Mouse (Mus musculus) megakaryocyte progenitor cell, adult 5-6 weeks (primary cell): ENCODE measurements at regions not wholly inside any gene's neighbourhood (a gene's known extent, or its start where the extent isn't known, plus 50 kb on each side); places are given as distances from the start of the nearest gene placed in this dataset.
A peak's percentile ranks its signal among the peaks of the same experiment; 100 is the strongest.

Experiments
- ATAC-seq: replicated peaks from 2 replicates; pipeline ENCODE4 v1.8.0; 2016; ENCODE audit warnings: mild to moderate bottlenecking, moderate TSS enrichment, inconsistent platforms; ENCODE audit not compliant: poor library complexity

- no peak for ATAC-seq
These were observed 119.9 kb downstream of the Plod2 start for GRCm38 (mm10) chr9:92661938-92662337.

DNA sequence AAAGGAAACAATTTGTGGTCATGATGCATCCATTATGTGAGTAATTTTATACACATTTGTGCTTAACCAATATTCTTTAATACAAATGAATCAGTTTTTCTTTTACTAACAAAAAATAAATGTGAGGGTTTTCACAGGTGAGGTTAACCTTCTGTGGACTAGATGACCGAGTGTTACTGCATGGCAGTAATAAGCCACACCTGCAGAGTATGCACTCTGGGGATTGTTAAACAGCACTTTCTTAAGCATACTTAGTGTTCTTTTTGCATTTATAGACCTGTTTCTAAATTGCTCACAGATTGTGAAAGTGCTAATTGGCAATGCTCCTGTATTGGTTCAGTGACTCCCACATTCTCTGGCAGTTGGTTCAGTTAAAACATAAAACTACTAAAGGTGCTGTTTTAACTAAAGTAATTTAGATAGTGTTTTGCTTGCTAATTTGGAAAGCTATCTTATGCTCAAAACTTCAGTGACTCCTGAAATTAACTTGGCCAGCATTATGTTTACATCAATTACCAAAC lies 125.4 kb downstream of the Plod2 start:
- ATAC-seq: no peak

- ATAC-seq: no peak
These were observed 129.9 kb downstream of the Plod2 start for GRCm38 (mm10) chr9:92671966-92672365.

- no peak for ATAC-seq
These were observed 152.5 kb downstream of the Plod2 start for GRCm38 (mm10) chr9:92694361-92695016.

- no peak for ATAC-seq
These were observed 155.9 kb downstream of the Plod2 start for GRCm38 (mm10) chr9:92697971-92698370.

GRCm38 (mm10) chr9:92704752-92705151 lies 162.7 kb downstream of the Plod2 start:
- ATAC-seq: no peak

GRCm38 (mm10) chr9:92707011-92707410 lies 165.0 kb downstream of the Plod2 start:
- no peak for ATAC-seq

DNA sequence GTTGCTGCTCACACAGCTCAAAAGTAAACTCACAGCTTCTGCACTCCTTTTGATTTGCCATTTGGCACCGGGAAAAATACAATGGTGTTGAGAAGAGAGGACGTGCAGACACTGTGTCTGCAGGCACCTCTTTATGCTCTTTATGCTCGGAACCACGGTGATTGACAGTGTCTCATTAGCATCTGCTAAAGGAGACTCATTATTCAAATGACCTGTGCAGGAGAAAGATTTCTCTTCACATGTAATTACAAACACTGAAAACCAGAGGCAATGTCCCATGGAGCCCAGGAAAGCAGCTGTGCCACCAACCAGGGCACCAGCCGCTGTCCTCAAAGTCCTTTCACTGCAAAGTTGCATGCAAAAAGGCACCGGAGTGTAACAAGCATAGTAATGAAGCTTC lies 175.2 kb downstream of the Plod2 start:
- ATAC-seq: no peak

- no peak for ATAC-seq
These were observed 176.3 kb downstream of the Plod2 start for GRCm38 (mm10) chr9:92718337-92718736.

GRCm38 (mm10) chr9:92719251-92719650 lies 177.2 kb downstream of the Plod2 start:
- no peak for ATAC-seq

DNA sequence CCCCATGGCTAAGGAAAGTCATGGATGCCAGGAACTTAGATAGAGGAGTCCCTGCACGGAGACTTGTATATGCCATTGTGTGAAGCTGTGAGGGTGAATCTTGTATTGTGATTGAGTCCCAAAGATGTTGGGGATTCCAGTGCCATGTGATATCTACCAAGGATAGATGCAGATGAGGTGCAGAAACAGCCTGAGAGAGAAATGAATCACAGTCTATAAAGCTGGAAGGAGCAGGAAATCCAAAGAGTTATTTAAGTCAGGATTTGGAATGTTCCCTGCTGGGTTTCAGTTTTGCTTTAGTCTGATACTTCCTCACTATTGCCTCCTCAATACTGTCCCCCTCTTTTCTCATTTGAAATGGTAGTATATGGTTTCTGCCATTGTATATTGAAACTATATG lies 186.8 kb downstream of the Plod2 start:
- no peak for ATAC-seq

DNA sequence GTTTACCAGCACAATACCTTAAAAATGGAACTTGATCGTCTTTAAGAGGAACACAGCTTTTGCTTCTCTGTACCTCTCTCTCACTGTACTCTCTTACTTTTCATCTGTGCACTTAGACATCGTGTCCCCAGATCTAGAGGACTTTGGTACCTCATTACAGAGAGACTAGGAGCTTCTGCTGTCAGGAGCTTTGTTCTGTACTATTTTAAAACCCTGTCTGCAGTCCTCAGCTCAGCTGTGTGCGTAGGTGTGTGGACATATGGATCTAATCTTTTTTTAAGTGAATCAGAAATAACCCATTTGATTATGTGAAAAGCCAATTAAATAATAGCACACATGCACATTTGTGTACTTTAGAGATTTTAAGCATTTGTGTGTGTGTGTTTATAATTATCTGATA lies 189.4 kb downstream of the Plod2 start:
- ATAC-seq: no peak

- ATAC-seq: no peak
These were observed 225.5 kb downstream of the Plod2 start for GRCm38 (mm10) chr9:92767532-92767931.

GRCm38 (mm10) chr9:92768432-92768831 lies 226.4 kb downstream of the Plod2 start:
- ATAC-seq: no peak

DNA sequence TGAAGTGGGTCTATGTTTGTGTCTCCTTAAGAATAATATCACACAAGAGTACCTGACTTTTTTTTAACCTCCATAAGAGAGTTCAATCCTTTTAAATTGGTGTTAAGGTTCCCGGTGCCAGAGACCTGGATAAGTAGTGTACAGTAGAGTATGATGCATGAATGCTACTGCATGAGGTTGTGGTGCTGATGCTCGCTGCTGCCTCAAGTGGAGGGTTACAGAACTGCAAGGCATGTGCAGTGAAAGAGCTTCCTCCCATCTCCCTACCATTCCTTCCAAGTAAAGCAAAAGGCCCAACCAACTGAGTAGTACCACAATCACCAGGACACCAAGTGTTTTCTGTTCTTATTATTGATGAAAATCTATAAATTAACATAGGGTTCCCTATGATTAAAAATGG lies 227.5 kb downstream of the Plod2 start:
- peak; percentile 92 for ATAC-seq

DNA sequence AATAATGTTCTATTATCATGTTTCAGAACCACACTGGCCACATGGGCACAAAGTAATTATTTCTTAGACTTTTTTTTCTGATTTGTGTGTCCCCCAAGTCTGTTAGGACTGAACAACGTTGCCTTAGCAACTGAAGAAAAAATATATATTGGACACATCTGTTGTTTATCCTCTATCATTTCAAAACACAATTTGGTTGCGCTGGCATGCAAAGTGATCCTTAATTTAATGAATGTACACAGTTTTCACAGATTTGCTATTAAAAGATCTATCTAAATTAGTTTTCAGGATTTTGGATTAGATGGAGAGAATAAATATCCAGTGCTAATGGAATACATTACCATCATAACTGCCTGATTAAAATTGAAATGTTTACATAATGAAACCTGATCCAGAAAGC lies 229.0 kb downstream of the Plod2 start:
- no peak for ATAC-seq

DNA sequence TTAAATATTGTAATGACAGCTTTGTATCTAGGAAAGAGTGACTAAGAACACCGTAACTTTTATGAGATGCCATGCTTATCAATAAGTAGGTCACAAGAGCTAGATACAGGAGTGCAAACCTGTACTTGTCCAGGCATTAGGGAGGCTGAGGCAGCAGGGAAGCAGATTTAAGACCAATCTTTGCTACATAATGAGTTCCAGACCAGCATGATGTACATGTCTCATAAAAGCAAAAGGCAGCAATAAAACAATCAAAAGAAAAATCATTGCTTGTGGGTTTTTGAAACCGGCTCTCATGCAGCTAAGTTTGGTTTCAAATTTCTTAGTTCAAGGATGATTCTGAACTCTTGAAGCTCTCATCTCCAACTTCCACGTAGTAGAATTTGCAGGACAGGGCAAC lies 229.7 kb downstream of the Plod2 start:
- no peak for ATAC-seq

- ATAC-seq: no peak
These were observed 241.0 kb downstream of the Plod2 start for GRCm38 (mm10) chr9:92782922-92783454.

DNA sequence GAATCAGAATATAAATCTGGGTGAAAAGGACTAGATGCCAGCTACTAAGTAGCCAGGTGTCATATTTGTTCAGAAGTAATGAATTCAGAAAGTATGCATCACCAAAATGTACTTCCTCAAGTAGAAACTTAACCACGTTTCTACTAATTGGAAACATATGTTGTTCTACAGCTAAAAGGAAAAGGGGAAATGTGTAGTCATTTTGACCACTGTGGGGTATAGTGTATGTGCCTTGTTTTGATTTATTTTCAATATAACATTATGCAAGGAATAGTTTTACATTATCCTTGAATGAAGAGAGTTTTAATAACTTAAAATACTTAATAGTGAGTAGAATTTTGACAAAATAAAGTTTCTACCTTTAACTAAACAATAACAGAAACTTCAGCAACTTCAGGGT lies 257.7 kb downstream of the Plod2 start:
- ATAC-seq: no peak

DNA sequence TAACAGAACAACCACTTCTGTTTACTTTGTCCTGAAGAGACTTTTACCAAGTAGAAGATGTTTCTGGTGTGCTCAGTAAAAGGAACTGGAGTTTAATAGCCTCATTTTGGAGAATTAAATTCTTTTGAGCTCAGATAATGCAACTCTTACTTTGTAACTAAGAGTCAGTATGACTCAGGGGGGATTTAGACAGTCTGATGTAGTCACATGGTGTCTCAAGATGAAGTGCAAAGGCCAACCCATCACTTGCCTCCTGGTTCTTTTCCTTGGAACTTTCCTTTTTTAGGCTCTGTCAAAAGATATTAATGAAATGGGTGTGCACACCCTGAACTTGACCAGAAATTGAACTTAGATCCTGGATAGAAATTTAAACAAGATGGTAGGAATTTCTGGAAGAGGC lies 267.4 kb downstream of the Plod2 start:
- ATAC-seq: no peak

GRCm38 (mm10) chr9:92820721-92821120 lies 278.7 kb downstream of the Plod2 start:
- no peak for ATAC-seq

DNA sequence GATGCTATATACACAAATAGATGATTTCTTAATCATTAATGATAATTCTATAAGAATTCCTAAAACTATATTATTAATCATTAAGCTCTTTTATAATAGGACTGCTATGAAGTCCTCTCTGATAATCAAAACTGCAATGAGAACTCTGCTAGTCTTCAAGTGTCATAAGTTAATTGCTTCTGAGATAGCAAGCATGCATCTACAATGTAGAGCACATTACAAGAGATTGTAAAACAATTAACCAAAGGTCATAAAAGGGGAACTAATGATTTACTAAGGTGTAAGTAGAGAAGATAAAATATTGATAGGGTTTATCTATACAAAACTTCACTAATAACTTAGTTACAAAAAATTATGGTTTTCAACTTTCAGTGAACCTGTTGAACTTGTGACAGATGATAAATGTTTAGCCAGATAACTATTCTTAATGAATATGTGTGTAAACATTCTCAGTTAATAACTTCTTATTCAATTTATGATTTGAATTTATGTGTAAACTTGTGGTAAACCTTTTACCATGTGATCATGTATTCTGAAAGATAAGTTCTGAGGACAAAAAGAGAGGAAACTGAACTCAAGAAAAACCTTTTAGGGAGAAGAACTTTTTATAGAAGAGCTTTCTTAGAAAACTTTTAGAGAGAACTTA lies 284.8 kb downstream of the Plod2 start:
- no peak for ATAC-seq
